Mouse (Mus musculus) right cerebral cortex, postnatal 14 days (tissue): ENCODE results near the gene Rnf138rt1.
A peak's percentile ranks its signal among the peaks of the same experiment; 100 is the strongest.

Source experiments
- DNase-seq: peaks from one replicate; pipeline ENCODE4 v3.0.0; 2022

The Rnf138rt1 gene

DNA sequence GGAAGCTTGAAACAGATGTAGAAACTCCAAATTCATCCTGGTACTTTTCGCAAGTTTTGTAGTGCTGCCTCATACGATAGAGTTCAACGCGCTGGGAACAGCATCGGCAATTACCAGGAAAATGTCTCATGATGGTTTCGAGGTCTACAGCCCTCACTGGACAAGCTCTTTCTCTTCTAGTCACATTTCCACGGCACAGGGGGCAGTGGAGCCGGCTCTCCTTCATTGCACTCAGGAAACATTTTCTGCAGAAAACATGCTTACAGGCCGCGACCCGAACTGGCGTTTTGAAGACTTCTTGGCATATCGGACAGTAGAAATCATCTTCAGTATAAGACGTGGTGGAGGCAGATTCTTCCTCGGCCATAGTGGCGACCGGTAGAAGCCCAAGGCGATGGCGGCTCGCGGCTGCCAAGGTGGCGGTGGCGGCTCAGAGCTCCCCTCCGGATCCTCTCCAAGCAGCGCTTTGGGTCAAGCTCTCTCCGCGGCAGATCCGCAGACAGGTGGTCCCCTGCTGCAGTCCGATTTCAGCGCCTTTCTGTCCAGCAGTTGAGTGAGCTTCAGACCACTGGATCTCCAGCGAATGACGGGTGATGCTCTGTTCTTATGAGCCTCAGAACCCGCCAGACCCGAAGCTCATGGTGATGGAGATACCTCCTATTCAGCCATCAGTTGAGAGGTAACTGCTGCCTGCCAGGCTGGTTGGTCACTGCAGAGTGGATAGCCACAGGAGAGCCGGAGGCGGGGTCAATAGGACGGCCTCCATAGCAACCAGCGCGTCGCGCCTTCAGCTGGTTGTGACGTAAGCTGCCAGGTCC lies at the start of gene Rnf138rt1:
Rnf138rt1 (minus strand) TSS at position 713 of the 818 bp plus-strand sequence.
- DNase-seq = peak; percentile 4

DNA sequence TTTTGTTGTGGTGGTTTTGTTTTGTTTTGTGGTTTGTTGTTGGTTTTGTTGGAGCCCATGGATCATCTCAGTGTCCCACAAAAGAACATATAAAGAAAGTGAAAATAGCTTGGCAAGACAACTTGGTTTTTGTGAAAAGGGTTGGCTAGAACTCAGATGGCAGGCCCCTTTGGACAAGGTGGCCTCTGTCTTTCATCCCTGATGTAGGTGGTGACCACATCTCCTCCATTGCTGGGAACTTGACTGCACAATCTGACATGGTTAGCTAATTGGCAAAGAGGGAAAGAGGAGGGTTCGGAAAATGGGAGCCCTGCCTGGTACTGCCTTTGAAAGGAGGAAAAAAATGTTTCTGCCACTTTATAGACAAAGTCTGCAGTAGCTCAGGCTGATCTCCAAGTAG lies 46.1 kb upstream of the Rnf138rt1 start:
- DNase-seq = no peak

DNA sequence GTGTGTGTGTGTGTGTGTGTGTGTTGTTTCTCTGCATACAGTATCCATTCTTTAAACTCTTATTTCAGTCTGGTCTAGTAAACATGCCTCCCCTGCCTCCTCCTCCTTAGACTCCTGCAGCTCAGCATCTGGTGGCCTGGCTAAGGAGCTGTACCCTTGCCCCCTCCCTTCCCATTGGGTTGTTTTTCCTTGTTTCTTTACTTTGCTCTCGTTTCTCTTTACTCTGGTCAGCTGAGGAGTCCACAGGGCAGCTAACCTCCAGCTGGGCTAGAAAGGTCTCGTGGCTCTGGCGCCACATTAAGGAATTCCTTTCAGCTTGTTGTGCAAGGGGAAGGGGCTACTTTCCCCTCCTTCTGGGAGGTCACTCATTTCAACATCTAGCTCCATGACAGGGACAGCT lies 5.2 kb upstream of the Rnf138rt1 start:
- DNase-seq = no peak

DNA sequence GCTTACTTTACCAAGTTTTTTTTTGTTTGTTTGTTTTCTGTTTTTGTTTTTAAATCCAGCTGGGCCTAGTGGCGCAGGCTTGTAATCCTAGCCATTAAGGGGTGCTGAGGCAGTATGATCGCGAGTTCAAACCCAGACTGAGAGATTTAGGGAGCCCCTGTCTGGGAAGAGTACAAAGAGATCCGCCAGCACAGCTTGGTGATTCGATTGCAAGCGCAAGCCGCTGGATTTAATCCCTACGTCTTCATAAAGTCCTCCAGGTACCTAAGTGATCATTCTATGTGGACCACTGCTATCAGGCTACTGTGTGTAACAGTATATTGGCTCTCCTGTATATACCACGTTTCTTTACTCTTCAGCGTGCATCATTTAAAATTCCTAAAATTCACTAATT lies 303 bp upstream of the Rnf138rt1 start:
- no peak for DNase-seq

DNA sequence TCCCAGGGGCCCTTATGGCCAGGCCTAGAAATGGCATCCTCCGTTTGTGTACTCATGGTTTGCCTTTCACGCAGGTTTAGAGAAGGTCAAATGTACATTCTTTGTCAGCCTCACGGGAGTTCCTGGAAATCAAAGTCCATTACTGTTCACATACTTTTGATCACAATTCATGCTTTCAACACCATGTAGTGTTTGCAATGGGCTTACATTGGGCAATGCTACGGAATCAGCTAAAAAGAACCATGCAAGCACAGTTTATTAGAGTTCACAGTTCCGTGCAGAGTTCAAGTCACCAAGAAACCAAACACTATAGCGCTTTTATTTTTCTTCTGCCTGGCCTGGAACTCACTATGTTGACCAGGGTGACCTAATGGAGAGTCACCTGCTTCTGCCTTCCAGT lies 15.1 kb downstream of the Rnf138rt1 start:
- DNase-seq = no peak

DNA sequence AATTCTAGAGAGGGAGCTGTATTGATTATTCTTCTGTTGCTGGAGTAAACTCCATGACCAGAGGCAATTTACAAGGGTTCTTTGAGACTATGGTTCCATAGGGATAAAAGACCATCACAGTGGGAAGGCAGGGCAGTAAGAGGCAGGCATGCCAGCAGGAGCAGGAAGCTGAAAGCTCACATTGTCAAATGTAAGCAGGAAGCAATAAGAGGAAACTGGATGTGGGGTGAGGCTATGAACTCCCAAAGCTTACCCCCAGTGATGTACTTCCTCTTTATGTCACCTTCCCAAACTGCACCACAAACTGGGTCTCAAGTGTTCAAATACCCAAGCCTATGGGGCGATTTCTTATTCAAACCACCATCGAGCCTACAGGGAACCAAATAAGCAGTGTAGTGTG lies 17.2 kb downstream of the Rnf138rt1 start:
- DNase-seq = no peak

DNA sequence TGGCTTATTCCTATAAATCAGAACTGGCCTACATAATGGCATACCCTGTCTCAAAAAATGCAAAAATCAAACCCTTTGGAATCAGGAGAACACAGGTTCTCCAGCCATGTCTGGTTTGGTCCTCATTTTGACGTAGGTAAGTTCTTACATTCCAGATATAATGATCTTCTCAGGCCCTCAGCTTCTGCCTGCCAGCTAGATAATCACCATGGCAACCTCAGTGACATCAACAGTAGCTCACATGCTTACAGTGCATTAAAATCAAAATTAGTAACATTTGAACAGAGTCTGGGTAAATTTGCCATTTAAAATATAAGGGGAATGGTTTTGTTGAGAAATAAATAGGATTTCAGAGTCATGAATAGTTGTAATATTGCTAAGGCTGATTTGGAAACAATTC lies 22.2 kb downstream of the Rnf138rt1 start:
- no peak for DNase-seq

DNA sequence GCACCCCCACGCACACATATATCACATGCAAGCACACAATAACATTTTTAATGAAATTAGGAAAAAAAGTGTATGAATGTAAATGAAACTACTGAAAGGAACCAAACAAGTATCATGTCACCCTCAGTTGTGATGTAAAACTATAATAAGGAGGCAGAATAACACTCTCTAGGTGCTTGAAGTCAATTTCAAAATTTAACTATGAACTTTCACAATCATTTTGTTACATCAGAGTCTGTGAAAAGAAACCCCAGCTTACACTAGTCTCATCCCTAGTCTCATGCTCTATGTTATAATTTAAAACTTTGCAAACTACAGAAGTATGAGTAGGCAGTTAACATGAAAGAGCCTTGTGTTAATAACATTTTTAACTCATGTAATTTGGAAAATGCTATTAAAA lies 27.0 kb downstream of the Rnf138rt1 start:
- no peak for DNase-seq

DNA sequence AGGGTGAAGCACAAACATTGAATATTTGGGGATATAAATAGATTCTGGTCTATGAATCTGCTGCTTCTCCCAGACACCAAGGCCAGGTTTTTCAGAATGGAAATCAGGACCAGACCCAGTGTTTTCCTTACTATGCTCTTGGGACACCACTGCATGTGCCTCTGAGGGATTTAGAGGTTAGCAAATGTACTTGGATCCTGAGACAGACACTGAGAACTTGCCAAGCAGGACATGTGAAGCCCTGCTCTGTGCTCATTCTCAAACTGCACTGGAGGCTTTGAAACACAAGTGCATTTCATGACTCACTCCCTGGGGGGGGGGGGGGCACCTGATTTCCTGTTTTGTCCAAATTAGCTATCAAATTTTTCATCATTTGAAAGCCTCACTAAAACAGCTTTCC lies 37.5 kb downstream of the Rnf138rt1 start:
- no peak for DNase-seq

DNA sequence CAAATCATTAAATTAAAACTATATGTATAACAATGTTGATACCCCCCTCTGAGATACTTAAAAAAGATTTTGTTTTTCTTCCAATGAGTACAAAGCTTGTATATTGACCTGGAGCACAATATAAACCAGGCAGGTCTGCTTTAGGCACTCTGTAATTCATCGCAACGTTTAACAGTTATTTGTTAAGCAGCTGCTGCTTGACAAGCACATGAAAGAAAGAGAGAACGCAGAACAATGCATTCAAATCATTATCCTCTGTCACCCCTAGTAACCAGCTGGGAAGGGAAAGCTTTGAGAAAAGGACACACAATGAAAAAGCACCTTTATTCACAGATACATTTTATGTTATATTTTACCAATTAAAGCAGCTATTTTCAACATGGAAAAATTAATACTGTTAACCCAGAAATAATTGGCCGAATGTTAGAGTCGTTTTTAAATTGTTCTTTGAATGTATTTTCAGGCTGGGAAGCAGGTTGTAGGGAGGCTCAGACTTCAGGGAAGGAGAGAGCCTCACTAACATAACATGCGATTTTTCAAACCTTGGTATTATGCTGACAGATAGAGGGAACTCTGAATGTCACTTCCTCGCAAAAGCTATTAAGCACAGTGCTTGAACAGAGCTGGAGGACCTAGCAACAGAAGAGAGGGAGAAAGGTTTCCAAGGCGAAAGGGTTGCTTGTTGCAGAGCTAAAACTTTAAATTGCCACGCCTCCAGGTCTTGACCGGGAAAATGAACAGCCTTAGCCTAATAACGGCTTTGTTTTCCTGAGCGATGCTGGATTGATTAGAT lies 38.1 kb downstream of the Rnf138rt1 start:
- no peak for DNase-seq

DNA sequence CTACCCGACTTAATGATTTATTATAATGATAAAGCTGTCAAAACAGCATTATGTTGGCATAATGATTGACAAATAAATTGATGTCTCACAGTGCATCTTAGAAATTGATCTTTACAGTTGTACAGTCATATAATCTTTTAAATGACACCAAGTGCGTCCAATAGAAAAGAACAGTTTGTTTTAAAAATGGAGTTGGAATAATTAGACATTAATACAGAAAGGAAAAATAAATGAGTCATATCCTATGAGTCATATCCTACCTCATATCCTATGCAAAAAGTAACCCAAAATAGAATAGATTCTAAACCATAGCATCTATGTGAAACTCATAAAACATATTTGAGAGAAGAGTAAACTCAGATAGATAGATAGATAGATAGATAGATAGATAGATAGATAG lies 40.5 kb downstream of the Rnf138rt1 start:
- DNase-seq = no peak
